ENCODE assay signal across 25 mouse cellular contexts in genomic region chr11:119519387-119519786, GRCm38 (mm10). TPM values are rescaled to one million over a fixed set of nuclear protein-coding genes. Genes with fewer than 3 reads are reported as not detected.
"Had no signal": no experiment of that assay in that cellular context is flagged by ENCODE, and none has a peak within 500 bp of the region (broad histone marks: within the 10 kb centered on the region; RNA-seq: fewer than 3 reads in every experiment).

No protein-coding gene starts in this region.

- DNase-seq: gastrocnemius, postnatal 14 days; gastrocnemius, postnatal 36 days; heart, adult 11 months; heart, adult 2 months; heart, postnatal 14 days; heart, postnatal 36 days; kidney, adult 11 months; kidney, adult 2 months; kidney, adult 9 months; kidney, postnatal 14 days; kidney, postnatal 36 days; layer of hippocampus, adult 9-11 months; layer of hippocampus, postnatal 36 days; left cerebral cortex, postnatal 4 days had no signal

- H3K4me1 ChIP-seq: liver, embryonic 12.5 days had no signal

- H3K27ac ChIP-seq: heart, adult 2 months; heart, embryonic 13.5 days; heart, embryonic 15.5 days; hindbrain, embryonic 13.5 days; hindbrain, embryonic 15.5 days; hindbrain, postnatal 0 days; kidney, embryonic 15.5 days; kidney, postnatal 0 days; limb, embryonic 13.5 days; limb, embryonic 15.5 days; liver, embryonic 12.5 days; liver, embryonic 14.5 days had no signal

- H3K4me3 ChIP-seq: heart, adult 2 months; heart, embryonic 13.5 days; heart, embryonic 15.5 days; hindbrain, embryonic 13.5 days; hindbrain, embryonic 15.5 days; kidney, embryonic 15.5 days; limb, embryonic 13.5 days; limb, embryonic 15.5 days; liver, embryonic 12.5 days had no signal

RNA-seq across cellular contexts. Expression of gene Nptx1, which starts 28.2 kb away (rescaled TPM):
- polyA plus RNA-seq: liver, embryonic 14.5 days had no signal
